Mouse (Mus musculus): ENCODE results near the gene Bola3. TPM values are rescaled to one million over a fixed set of nuclear protein-coding genes. Genes with fewer than 3 reads are reported as not detected.

Bola3 gene
- polyA plus RNA-seq, 1 experiment from 2014 or later = 44.0 TPM

- Histone ChIP-seq H3K36me3 (replicated peaks) (peaks cover 79% of the 10 kb centered on the region), H3K4me1 (no peaks in the 10 kb centered on the region), H3K9me3 (no peaks in the 10 kb centered on the region), H3K9ac (no peak overlapping the region), H3K27me3 (replicated peaks) (no peaks in the 10 kb centered on the region), H3K27ac (no peak overlapping the region), H3K4me2 (no peak overlapping the region), H3K4me3 (no peak overlapping the region)
- 84% methylated on average over 9 of the region's 9 CpGs for WGBS
- no peak for ATAC-seq (replicated peaks)
Measured at GRCm38 (mm10) chr6:83373704-83374300, 24.9 kb downstream of the Bola3 start.

DNA sequence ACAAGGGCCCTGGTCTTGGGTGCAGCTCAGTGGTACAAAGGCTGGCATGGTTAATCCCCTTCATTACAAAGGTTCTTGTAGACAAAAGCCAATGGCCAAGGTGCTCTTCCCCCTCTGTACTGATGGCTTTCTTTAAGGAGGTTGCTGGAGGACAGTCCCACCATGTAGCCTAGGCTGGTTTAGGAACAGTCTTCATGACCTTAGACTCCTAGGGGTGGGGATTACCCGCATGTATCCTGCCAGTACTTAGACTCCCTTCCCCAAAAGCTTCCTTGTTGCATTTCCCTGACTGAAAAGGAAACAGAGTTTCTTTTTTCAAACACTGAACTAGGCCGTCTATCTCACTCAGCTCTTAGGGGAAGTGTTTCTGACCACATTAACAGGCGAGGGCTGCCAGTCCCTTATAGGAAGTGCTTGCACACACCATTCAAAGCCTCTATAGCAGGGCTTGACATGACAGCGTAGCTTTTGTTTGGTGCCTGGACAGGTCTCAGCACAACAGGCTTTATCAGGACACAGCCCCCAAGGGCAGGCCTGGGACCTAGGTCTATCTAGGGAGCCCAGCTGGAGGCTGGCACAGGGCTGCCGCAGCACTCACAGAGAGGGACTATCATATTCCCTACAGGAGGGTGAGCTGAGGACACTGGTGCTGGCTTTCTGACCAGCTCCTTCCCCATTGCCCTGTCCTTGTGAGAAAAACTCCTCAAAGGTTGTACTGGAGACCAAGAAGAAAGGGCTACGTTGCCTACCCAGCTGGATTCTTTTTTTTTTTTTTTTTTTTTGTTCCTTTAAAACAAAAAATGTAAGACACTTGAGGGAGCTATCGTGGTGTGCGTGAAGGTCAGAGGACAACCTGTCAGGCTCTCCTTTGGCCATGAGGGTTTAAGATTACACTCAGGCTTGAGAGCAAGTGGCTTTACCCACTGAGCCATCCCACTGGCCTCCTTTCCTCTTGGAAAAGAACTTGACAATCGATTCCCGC is 32.9 kb downstream of the Bola3 start:
- Histone ChIP-seq H3K9ac (no peak overlapping the region), H3K4me3 (no peak overlapping the region), H3K4me2 (no peak overlapping the region), H3K9me3 (no peaks in the 10 kb centered on the region), H3K27me3 (replicated peaks) (no peaks in the 10 kb centered on the region), H3K36me3 (replicated peaks) (peaks cover 29% of the 10 kb centered on the region), H3K4me1 (no peaks in the 10 kb centered on the region), H3K27ac (no peak overlapping the region)
- no peak for ATAC-seq (replicated peaks)
- 85% methylated on average over 10 of the region's 10 CpGs for WGBS

DNA sequence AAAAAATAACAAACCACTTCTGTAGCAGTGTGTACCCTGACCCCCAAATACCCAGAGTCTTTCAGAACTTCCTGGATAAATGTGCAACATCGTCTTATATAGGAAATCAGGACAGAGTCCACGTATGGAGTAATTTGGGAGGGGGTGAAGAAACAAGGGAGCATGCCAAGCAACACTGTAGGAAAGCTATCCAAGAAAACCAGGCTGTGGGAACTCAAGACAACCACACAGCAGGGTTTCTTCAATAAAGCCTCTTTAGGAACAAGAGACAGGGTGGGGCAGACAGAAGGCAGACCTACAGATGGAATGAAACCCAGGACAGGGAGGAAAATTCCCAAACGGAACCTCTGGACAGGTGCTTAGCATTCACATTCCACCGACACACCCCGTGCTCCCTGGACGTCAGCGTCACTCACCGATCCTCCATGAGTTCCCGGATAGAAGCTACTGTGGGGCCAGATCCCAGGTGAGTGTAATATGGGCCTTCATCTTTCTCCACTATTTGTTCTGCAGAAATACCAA is 36.7 kb downstream of the Bola3 start:
- ATAC-seq (replicated peaks) = no peak
- Histone ChIP-seq H3K9me3 (no peaks in the 10 kb centered on the region), H3K27ac (no peak overlapping the region), H3K4me3 (no peak overlapping the region), H3K4me2 (no peak overlapping the region), H3K9ac (no peak overlapping the region), H3K27me3 (replicated peaks) (no peaks in the 10 kb centered on the region), H3K36me3 (replicated peaks) (peaks cover 8% of the 10 kb centered on the region; the same call in 1 of the 2 replicates), H3K4me1 (no peaks in the 10 kb centered on the region)
- WGBS = 92% methylated on average over 9 of the region's 9 CpGs

- H3K27me3 ChIP-seq (replicated peaks) = no peaks in the 10 kb centered on the region
- H3K9ac ChIP-seq = no peak overlapping the region
- H3K9me3 ChIP-seq = no peaks in the 10 kb centered on the region
- WGBS = 92% methylated on average over 8 of the region's 8 CpGs
- no peaks in the 10 kb centered on the region for H3K4me1 ChIP-seq
- ATAC-seq (replicated peaks) = no peak
- peaks cover 16% of the 10 kb centered on the region for H3K36me3 ChIP-seq (replicated peaks)
- no peak overlapping the region for H3K27ac ChIP-seq
- no peak overlapping the region for H3K4me3 ChIP-seq
- H3K4me2 ChIP-seq = no peak overlapping the region
Measured at GRCm38 (mm10) chr6:83392166-83392780, 43.3 kb downstream of the Bola3 start.

GRCm38 (mm10) chr6:83394122-83394521 is 45.2 kb downstream of the Bola3 start:
- Histone ChIP-seq H3K9me3 (no peaks in the 10 kb centered on the region), H3K4me3 (no peak overlapping the region), H3K4me2 (no peak overlapping the region), H3K27ac (no peak overlapping the region), H3K27me3 (replicated peaks) (no peaks in the 10 kb centered on the region), H3K9ac (no peak overlapping the region), H3K4me1 (no peaks in the 10 kb centered on the region), H3K36me3 (replicated peaks) (peaks cover 20% of the 10 kb centered on the region)
- 94% methylated on average over 4 of the region's 4 CpGs for WGBS
- ATAC-seq (replicated peaks) = no peak

- Histone ChIP-seq H3K27me3 (replicated peaks) (no peaks in the 10 kb centered on the region), H3K9ac (no peak overlapping the region), H3K27ac (no peak overlapping the region), H3K4me1 (no peaks in the 10 kb centered on the region), H3K36me3 (replicated peaks) (peaks cover 20% of the 10 kb centered on the region), H3K4me3 (no peak overlapping the region), H3K4me2 (no peak overlapping the region), H3K9me3 (no peaks in the 10 kb centered on the region)
- WGBS = 95% methylated on average over 15 of the region's 15 CpGs
- ATAC-seq (replicated peaks) = 0 out of 2 replicates have a peak, but pooled peaks have one; percentile 9
Measured at GRCm38 (mm10) chr6:83395544-83396229, 46.7 kb downstream of the Bola3 start.

DNA sequence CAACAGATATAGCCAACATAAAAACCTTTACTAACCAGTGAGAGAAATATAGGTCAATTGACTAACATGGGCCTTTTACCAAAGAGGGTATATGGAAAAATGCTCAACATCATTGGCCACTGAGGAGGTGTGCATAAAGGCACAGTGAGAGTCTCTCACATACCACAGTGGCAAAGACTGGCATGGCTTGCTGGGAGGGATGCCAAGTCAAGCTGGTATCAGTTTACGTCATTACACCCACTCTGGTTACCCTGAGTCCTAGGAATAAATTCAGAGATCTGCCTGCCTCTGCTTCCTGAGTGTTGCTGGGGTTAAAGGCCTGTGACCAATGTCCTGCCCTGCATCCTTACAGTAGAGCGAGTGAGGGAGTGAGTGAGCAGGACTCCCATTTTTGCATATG is 47.8 kb downstream of the Bola3 start:
- Histone ChIP-seq H3K4me1 (no peaks in the 10 kb centered on the region), H3K9ac (no peak overlapping the region), H3K4me3 (no peak overlapping the region), H3K9me3 (no peaks in the 10 kb centered on the region), H3K4me2 (no peak overlapping the region), H3K27me3 (replicated peaks) (no peaks in the 10 kb centered on the region), H3K36me3 (replicated peaks) (peaks cover 20% of the 10 kb centered on the region), H3K27ac (no peak overlapping the region)
- no peak for ATAC-seq (replicated peaks)
- WGBS = 91% methylated on average over 2 of the region's 2 CpGs

DNA sequence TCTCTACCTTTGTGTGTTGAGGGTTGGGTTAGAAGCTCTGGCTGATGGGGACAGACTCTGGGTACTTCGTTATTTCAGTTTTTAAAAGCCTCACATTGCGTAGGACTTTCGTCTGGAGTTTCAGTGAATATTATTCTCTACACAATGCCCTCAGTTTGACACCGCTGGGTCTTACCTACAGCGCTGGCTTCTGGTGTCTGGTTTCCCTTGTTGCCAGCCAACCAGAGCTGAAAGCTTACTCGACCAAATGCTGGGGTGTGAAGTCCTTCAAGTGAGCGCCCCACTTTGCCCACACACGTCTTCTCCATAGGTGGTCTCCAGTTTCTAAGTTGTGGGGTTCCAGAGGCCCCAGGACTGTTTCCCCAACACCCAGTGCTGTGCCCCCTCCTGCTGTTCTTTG is 48.8 kb downstream of the Bola3 start:
- no peaks in the 10 kb centered on the region for H3K4me1 ChIP-seq
- H3K27me3 ChIP-seq (replicated peaks) = no peaks in the 10 kb centered on the region
- no peaks in the 10 kb centered on the region for H3K9me3 ChIP-seq
- ATAC-seq (replicated peaks) = no peak
- H3K4me3 ChIP-seq = no peak overlapping the region
- no peak overlapping the region for H3K9ac ChIP-seq
- no peak overlapping the region for H3K4me2 ChIP-seq
- 89% methylated on average over 8 of the region's 8 CpGs for WGBS
- peaks cover 29% of the 10 kb centered on the region for H3K36me3 ChIP-seq (replicated peaks)
- no peak overlapping the region for H3K27ac ChIP-seq

DNA sequence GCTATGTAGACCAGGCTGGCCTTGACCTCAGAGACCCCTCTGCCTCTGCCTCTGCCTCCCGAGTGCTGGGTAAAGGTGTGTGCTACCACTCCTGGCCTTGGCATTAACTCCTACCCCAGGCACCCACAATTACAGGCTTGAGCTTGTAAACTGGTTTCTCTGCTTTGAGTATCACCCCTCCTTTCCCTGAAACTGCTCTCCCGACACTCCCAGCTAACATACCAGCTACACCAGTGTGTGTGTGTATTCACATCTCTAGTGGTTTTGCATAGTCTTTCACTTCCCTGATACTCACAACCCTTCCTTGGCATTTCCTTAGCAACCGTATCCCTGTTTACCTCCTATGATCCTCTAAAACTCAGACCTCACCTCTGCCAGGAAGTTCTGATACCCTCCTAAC is 50.8 kb downstream of the Bola3 start:
- H3K36me3 ChIP-seq (replicated peaks) = peaks cover 42% of the 10 kb centered on the region
- no peaks in the 10 kb centered on the region for H3K27me3 ChIP-seq (replicated peaks)
- H3K4me1 ChIP-seq = no peaks in the 10 kb centered on the region
- 89% methylated on average over 3 of the region's 3 CpGs for WGBS
- no peak for ATAC-seq (replicated peaks)
- no peak overlapping the region for H3K4me3 ChIP-seq
- no peak overlapping the region for H3K27ac ChIP-seq
- H3K4me2 ChIP-seq = no peak overlapping the region
- H3K9me3 ChIP-seq = no peaks in the 10 kb centered on the region
- no peak overlapping the region for H3K9ac ChIP-seq

DNA sequence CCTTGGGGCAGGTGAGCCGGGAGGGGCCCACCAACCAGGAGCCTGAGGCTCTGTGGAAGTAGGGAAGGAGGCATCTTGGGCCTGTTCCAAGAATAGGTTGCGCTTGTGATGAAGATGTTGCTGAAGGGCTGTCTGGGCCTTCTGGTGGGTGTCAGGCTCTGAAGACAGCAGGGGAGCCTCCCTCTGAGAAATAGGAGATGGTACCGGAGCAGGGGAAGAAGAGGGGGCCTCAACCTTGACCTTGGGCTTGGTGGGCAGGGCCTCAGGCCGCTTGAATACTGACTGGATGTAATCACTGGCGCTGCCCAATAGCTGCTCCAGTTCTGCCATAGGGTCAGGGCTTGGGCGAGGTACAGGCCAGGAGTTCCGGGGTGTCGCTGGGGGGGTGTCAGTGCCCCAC is 54.5 kb downstream of the Bola3 start:
- no peak for ATAC-seq (replicated peaks)
- Histone ChIP-seq H3K9me3 (no peaks in the 10 kb centered on the region), H3K4me3 (no peak overlapping the region), H3K4me1 (no peaks in the 10 kb centered on the region), H3K4me2 (no peak overlapping the region), H3K27me3 (replicated peaks) (no peaks in the 10 kb centered on the region), H3K27ac (no peak overlapping the region), H3K9ac (no peak overlapping the region), H3K36me3 (replicated peaks) (peaks cover 27% of the 10 kb centered on the region)
- 93% methylated on average over 8 of the region's 8 CpGs for WGBS

- H3K36me3 ChIP-seq (replicated peaks) = peaks cover 27% of the 10 kb centered on the region
- ATAC-seq (replicated peaks) = no peak
- 97% methylated on average over 13 of the region's 13 CpGs for WGBS
Measured at GRCm38 (mm10) chr6:83404571-83404970, 55.6 kb downstream of the Bola3 start.

More at GRCm38 (mm10) chr6:83404571-83404970, 55.6 kb downstream of the Bola3 start:
- H3K4me2 ChIP-seq = no peak overlapping the region
- no peak overlapping the region for H3K4me3 ChIP-seq
- no peaks in the 10 kb centered on the region for H3K27me3 ChIP-seq (replicated peaks)
- H3K4me1 ChIP-seq = 0 out of 2 replicates have a peak, but pooled peaks cover 1% of the 10 kb centered on the region
- no peak overlapping the region for H3K9ac ChIP-seq
- no peak overlapping the region for H3K27ac ChIP-seq
- H3K9me3 ChIP-seq = no peaks in the 10 kb centered on the region
